Mouse (Mus musculus) lung, embryonic 14.5 days (tissue): Measurements from ENCODE around the gene Ifitm7. TPM values are rescaled to one million over a fixed set of nuclear protein-coding genes. Genes with fewer than 3 reads are reported as not detected.
A peak's percentile ranks its signal among the peaks of the same experiment; 100 is the strongest.

Experiments used
- ATAC-seq: fragments of 200-750 bp; cut with Nextera tagmentation; 2 replicates; pipeline ENCODE4 v1.8.0; 2017; ENCODE audit warnings: mild to moderate bottlenecking, moderate TSS enrichment, moderate library complexity; ENCODE audit not compliant: insufficient read depth
- DNase-seq: peaks from one replicate; pipeline ENCODE4 v3.0.0-alpha.2; 2015
- H3K27ac ChIP-seq: fragments of 300-500 bp; sonication (generic); 2 replicates; pipeline ENCODE4 v1.5.1; 2014; ENCODE audit warnings: low read depth, mild to moderate bottlenecking, moderate library complexity
- H3K27me3 ChIP-seq: fragments of 300-500 bp; sonication (generic); 2 replicates; pipeline ENCODE4 v1.6.1; 2014; ENCODE audit warnings: low read length, control low read depth; ENCODE audit not compliant: insufficient read depth
- H3K36me3 ChIP-seq: fragments of 300-500 bp; sonication (generic); 2 replicates; pipeline ENCODE4 v1.6.1; 2014; ENCODE audit warnings: control low read depth; ENCODE audit not compliant: insufficient read depth
- H3K4me1 ChIP-seq: fragments of 300-500 bp; sonication (generic); 2 replicates; pipeline ENCODE4 v1.6.1; 2014; ENCODE audit warnings: antibody characterized with exemption, control low read depth; ENCODE audit not compliant: insufficient read depth
- H3K4me2 ChIP-seq: fragments of 300-500 bp; sonication (generic); 2 replicates; pipeline ENCODE4 v1.6.1; 2014; ENCODE audit warnings: mild to moderate bottlenecking
- H3K4me3 ChIP-seq: fragments of 300-500 bp; sonication (generic); 2 replicates; pipeline ENCODE4 v1.5.1; 2014; ENCODE audit warnings: low read depth, low read length
- H3K9ac ChIP-seq: fragments of 300-500 bp; sonication (generic); 2 replicates; pipeline ENCODE4 v1.6.1; 2014
- H3K9me3 ChIP-seq: fragments of 300-500 bp; sonication (generic); 2 replicates; pipeline ENCODE4 v1.6.1; 2016; ENCODE audit warnings: low read depth, low read length, control low read depth
- CTCF ChIP-seq: IDR thresholded peaks from 2 replicates; pipeline ENCODE4 v1.5.1; 2016; ENCODE audit warnings: antibody characterized with exemption, low read depth
- WGBS: fragments of 180-500 bp; shearing (Covaris S2); extraction: QIAGEN DNeasy Blood & Tissue Kit; methylation state at CpG from one replicate; pipeline ENCODE4 v1.1.7; 2014; 5-methylcytosine and 5-hydroxymethylcytosine counted together
- polyA plus RNA-seq: library from polyadenylated mRNA; unstranded; fragments of >200 nt; fragmentation: Nextera tagmentation; extraction: Ambion mirVana; gene quantifications from 2 replicates; pipeline ENCODE4 v1.2.1, GENCODE M21; 2014

Ifitm7 gene
- polyA plus RNA-seq: not detected in 2 replicates

- Histone ChIP-seq H3K4me2 (peak within 1 kb of the TSS; percentile 85), H3K36me3 (no peaks in the 10 kb centered on the region), H3K4me1 (no peaks in the 10 kb centered on the region), H3K9ac (peak within 1 kb of the TSS; percentile 44), H3K27ac (no peak within 1 kb of the TSS), H3K9me3 (no peaks in the 10 kb centered on the region), H3K4me3 (peak within 1 kb of the TSS; percentile 40), H3K27me3 (no peaks in the 10 kb centered on the region)
- under 1% methylated on average over 31 of the region's 31 CpGs for WGBS
- TF ChIP-seq CTCF: no peak
- peak; percentile 78 for ATAC-seq
- DNase-seq: peak; percentile 41
Observed at GRCm38 (mm10) chr16:13986574-13987478, at the start of gene Ifitm7, which contains the start of gene 2900011O08Rik. Gene Ifitm7, minus strand, starts transcription at chr16:13986888. Gene 2900011O08Rik, plus strand, starts transcription at chr16:13986604.

DNA sequence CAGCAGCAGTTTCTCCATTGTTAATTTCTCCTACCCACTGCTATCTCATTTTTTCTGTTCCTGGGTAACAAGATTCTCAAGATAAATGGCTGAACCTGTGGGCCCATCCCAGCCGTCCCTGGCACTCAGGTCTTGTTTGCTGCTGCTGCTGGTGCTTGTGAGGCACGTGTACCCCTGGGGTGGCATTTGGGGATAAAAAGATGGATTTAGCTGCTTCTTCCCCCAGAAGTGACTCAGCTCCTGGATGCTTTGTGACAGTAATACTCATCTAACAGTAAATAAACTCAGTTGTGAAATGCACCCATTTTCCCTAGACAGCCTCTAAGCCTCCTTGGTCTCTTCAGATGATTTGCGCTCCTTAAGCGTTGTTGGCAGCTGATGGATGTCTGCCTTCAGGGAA lies 46.4 kb upstream of the Ifitm7 start:
- no peak for ATAC-seq
- 67% methylated on average over 4 of the region's 4 CpGs for WGBS
- no peak overlapping the region for H3K4me2 ChIP-seq

DNA sequence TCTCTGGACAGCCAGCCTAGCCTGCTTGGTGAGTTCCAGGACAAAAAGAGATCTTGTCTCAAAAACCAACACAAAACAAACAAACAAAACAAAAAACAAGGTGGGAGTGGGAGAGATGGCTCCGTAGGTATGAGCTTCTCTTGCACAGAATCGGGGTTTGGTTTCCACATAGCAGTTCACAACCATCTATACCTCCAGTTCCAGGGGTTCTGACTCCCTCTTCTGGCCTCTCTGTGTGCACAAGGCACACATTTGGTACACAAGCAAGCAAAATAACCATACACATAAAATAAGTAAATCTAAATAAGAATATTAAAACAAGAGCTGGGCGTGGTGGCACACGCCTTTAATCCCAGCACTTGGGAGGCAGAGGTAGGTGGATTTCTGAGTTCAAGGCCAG lies 44.0 kb upstream of the Ifitm7 start:
- ATAC-seq (no peak), DNase-seq (no peak)
- H3K9me3 ChIP-seq: no peaks in the 10 kb centered on the region
- no peak for TF ChIP-seq CTCF
- no peak overlapping the region for H3K4me3 ChIP-seq
- H3K27ac ChIP-seq: no peak overlapping the region
- WGBS: 82% methylated on average over 4 of the region's 4 CpGs
- H3K4me2 ChIP-seq: no peak overlapping the region
- no peaks in the 10 kb centered on the region for H3K36me3 ChIP-seq
- no peaks in the 10 kb centered on the region for H3K4me1 ChIP-seq
- H3K27me3 ChIP-seq: no peaks in the 10 kb centered on the region
- H3K9ac ChIP-seq: no peak overlapping the region

More for the DNA sequence above, 46.4 kb upstream of the Ifitm7 start:
- no peak overlapping the region for H3K27ac ChIP-seq
- H3K36me3 ChIP-seq: no peaks in the 10 kb centered on the region
- no peak for DNase-seq
- H3K9ac ChIP-seq: no peak overlapping the region
- no peak overlapping the region for H3K4me3 ChIP-seq
- TF ChIP-seq CTCF: no peak
- no peaks in the 10 kb centered on the region for H3K27me3 ChIP-seq
- H3K4me1 ChIP-seq: no peaks in the 10 kb centered on the region
- no peaks in the 10 kb centered on the region for H3K9me3 ChIP-seq

GRCm38 (mm10) chr16:14029851-14030250 lies 43.2 kb upstream of the Ifitm7 start:
- no peak overlapping the region for H3K9ac ChIP-seq
- no peak overlapping the region for H3K4me2 ChIP-seq
- H3K36me3 ChIP-seq: no peaks in the 10 kb centered on the region
- no peaks in the 10 kb centered on the region for H3K4me1 ChIP-seq
- ATAC-seq (no peak), DNase-seq (no peak)
- H3K27ac ChIP-seq: no peak overlapping the region
- H3K4me3 ChIP-seq: no peak overlapping the region
- H3K27me3 ChIP-seq: no peaks in the 10 kb centered on the region
- no peak for TF ChIP-seq CTCF
- H3K9me3 ChIP-seq: no peaks in the 10 kb centered on the region
- 68% methylated on average over 2 of the region's 2 CpGs for WGBS

DNA sequence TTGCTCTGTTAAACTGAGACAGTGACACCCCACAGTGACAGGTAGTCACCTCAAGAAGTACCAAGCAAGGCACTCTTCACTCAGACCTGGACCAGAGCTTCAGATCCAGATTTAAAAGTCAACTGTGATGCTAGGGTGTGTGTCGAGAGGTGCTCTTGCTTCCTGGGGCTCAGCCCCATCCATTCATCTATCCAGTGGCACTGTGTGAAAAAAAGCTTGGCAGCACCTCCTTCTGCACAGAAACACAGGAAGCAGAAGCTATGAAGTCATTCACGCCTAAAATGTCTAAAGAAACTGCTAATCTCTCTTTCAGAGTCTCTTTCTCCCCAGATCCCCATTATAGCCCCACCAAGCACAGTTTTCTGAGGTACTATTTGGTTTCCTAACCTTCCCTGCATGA lies 42.4 kb upstream of the Ifitm7 start:
- Histone ChIP-seq H3K27ac (no peak overlapping the region), H3K4me3 (no peak overlapping the region), H3K4me1 (no peaks in the 10 kb centered on the region), H3K4me2 (no peak overlapping the region), H3K9me3 (no peaks in the 10 kb centered on the region), H3K9ac (no peak overlapping the region), H3K36me3 (no peaks in the 10 kb centered on the region), H3K27me3 (no peaks in the 10 kb centered on the region)
- 51% methylated on average over 2 of the region's 2 CpGs for WGBS
- no peak for DNase-seq
- no peak for ATAC-seq
- TF ChIP-seq CTCF: no peak

GRCm38 (mm10) chr16:14025091-14025990 lies 38.7 kb upstream of the Ifitm7 start:
- WGBS: 66% methylated on average over 2 of the region's 2 CpGs
- TF ChIP-seq CTCF: no peak
- DNase-seq: no peak
- Histone ChIP-seq H3K4me2 (no peak overlapping the region), H3K36me3 (no peaks in the 10 kb centered on the region), H3K27ac (no peak overlapping the region), H3K4me3 (no peak overlapping the region), H3K9me3 (no peaks in the 10 kb centered on the region), H3K4me1 (no peaks in the 10 kb centered on the region), H3K27me3 (no peaks in the 10 kb centered on the region), H3K9ac (no peak overlapping the region)
- ATAC-seq: no peak
